Mouse (Mus musculus) embryonic fibroblast, embryonic 13.5 days (primary cell): ENCODE results near the gene Polr3b.

ENCODE experiments used
- CTCF ChIP-seq: IDR thresholded peaks from 2 replicates; pipeline ENCODE4 v1.5.1; 2011; ENCODE audit warnings: mild to moderate bottlenecking, control low read depth, low read length, moderate library complexity, borderline replicate concordance; ENCODE audit not compliant: insufficient read depth
- POLR2A ChIP-seq: IDR thresholded peaks from 2 replicates; pipeline ENCODE4 v1.6.1; 2011; ENCODE audit warnings: low read depth, mild to moderate bottlenecking, control low read depth, low read length, moderate library complexity

GRCm38 (mm10) chr10:84654731-84655130 lies 32.6 kb downstream of the Polr3b start:
- TF ChIP-seq POLR2A, result no peak
- no peak for TF ChIP-seq CTCF
